Mouse (Mus musculus) forebrain, embryonic 11.5 days (tissue): ENCODE results near the gene Olfr585. TPM values are rescaled to one million over a fixed set of nuclear protein-coding genes. Genes with fewer than 3 reads are reported as not detected.

Experiments
- ATAC-seq: fragments of 200-750 bp; cut with Nextera tagmentation; replicated peaks from 2 replicates; pipeline ENCODE4 v1.8.0; 2017; ENCODE audit warnings: moderate TSS enrichment; ENCODE audit not compliant: low FRiP score
- DNase-seq: peaks from one replicate; pipeline ENCODE4 v3.0.0-alpha.2; 2017; ENCODE audit warnings: low spot score
- H3K27ac ChIP-seq: fragments of 300-500 bp; sonication (generic); 2 replicates; pipeline ENCODE4 v1.5.1; 2014; ENCODE audit warnings: low read depth, low read length
- H3K27me3 ChIP-seq: fragments of 300-500 bp; sonication (generic); 2 replicates; pipeline ENCODE4 v1.6.1; 2014; ENCODE audit warnings: mild to moderate bottlenecking, low read length, mixed read lengths; ENCODE audit not compliant: control insufficient read depth, insufficient read depth
- H3K36me3 ChIP-seq: fragments of 300-500 bp; sonication (generic); 2 replicates; pipeline ENCODE4 v1.6.1; 2014; ENCODE audit warnings: mild to moderate bottlenecking, low read length, moderate library complexity, mixed read lengths; ENCODE audit not compliant: control insufficient read depth, insufficient read depth
- H3K4me1 ChIP-seq: fragments of 300-500 bp; sonication (generic); replicated peaks from 2 replicates; pipeline ENCODE4 v1.6.1; 2014; ENCODE audit warnings: low read length, mixed read lengths; ENCODE audit not compliant: control insufficient read depth, insufficient read depth
- H3K4me2 ChIP-seq: fragments of 300-500 bp; sonication (generic); 2 replicates; pipeline ENCODE4 v1.6.1; 2014; ENCODE audit warnings: low read depth, mild to moderate bottlenecking, low read length, moderate library complexity, mixed read lengths; ENCODE audit not compliant: severe bottlenecking
- H3K4me3 ChIP-seq: fragments of 300-500 bp; sonication (generic); 2 replicates; pipeline ENCODE4 v1.5.1; 2014; ENCODE audit warnings: low read depth, low read length
- H3K9ac ChIP-seq: fragments of 300-500 bp; sonication (generic); 2 replicates; pipeline ENCODE4 v1.6.1; 2014; ENCODE audit warnings: low read length
- H3K9me3 ChIP-seq: fragments of 300-500 bp; sonication (generic); 2 replicates; pipeline ENCODE4 v1.6.1; 2016; ENCODE audit warnings: low read length, mixed read lengths; ENCODE audit not compliant: control insufficient read depth
- WGBS: fragments of 180-500 bp; shearing (Covaris S2); extraction: QIAGEN DNeasy Blood & Tissue Kit; methylation state at CpG from one replicate; pipeline ENCODE4 v1.1.7; 2014; 5-methylcytosine and 5-hydroxymethylcytosine counted together
- polyA plus RNA-seq: library from polyadenylated mRNA; unstranded; fragments of >200 nt; fragmentation: Nextera tagmentation; extraction: Ambion mirVana; gene quantifications from 2 replicates; pipeline ENCODE4 v1.2.1, GENCODE M21; 2014

Gene Olfr585
- polyA plus RNA-seq, result not detected in 2 replicates

- WGBS, result 78% methylated on average over 1 of the region's 1 CpGs
- no peak for ATAC-seq
- Histone ChIP-seq H3K4me3 (no peak within 1 kb of the TSS), H3K4me2 (no peak within 1 kb of the TSS), H3K4me1 (no peaks in the 10 kb centered on the region), H3K9ac (no peak within 1 kb of the TSS), H3K36me3 (no peaks in the 10 kb centered on the region), H3K27ac (no peak within 1 kb of the TSS), H3K27me3 (no peaks in the 10 kb centered on the region), H3K9me3 (no peaks in the 10 kb centered on the region)
- no peak for DNase-seq
These were observed at the start of gene Olfr585 for GRCm38 (mm10) chr7:103097420-103097819. TSS of gene Olfr585 (plus strand) at chr7:103097720.

- ATAC-seq (no peak), DNase-seq (no peak)
- no peak within 1 kb of the TSS for H3K4me2 ChIP-seq
- no peak within 1 kb of the TSS for H3K9ac ChIP-seq
- H3K36me3 ChIP-seq, result no peaks in the 10 kb centered on the region
- no peaks in the 10 kb centered on the region for H3K9me3 ChIP-seq
- no peak within 1 kb of the TSS for H3K27ac ChIP-seq
- no peaks in the 10 kb centered on the region for H3K4me1 ChIP-seq
- WGBS, result 94% methylated on average over 1 of the region's 1 CpGs
- H3K27me3 ChIP-seq, result no peaks in the 10 kb centered on the region
- H3K4me3 ChIP-seq, result no peak within 1 kb of the TSS
These were observed 46.5 kb upstream of the Olfr585 start, which contains the start of gene Olfr583 for GRCm38 (mm10) chr7:103051000-103051399. TSS of gene Olfr583 (plus strand) at chr7:103051300.

GRCm38 (mm10) chr7:103081585-103081984 is 15.9 kb upstream of the Olfr585 start, which contains the start of gene Olfr584:
TSS of gene Olfr584 (plus strand) at chr7:103081885.
- Histone ChIP-seq H3K9me3 (no peaks in the 10 kb centered on the region; the same call in 1 of the 2 replicates), H3K27me3 (no peaks in the 10 kb centered on the region), H3K4me1 (no peaks in the 10 kb centered on the region), H3K4me2 (no peak within 1 kb of the TSS), H3K4me3 (no peak within 1 kb of the TSS), H3K9ac (no peak within 1 kb of the TSS), H3K27ac (no peak within 1 kb of the TSS), H3K36me3 (no peaks in the 10 kb centered on the region)
- DNase-seq (no peak), ATAC-seq (no peak)
- 84% methylated on average over 1 of the region's 1 CpGs for WGBS

GRCm38 (mm10) chr7:103119406-103119805 is 21.9 kb downstream of the Olfr585 start:
- Histone ChIP-seq H3K9me3 (no peaks in the 10 kb centered on the region), H3K4me1 (no peaks in the 10 kb centered on the region), H3K4me3 (no peak overlapping the region), H3K27me3 (no peaks in the 10 kb centered on the region), H3K4me2 (no peak overlapping the region), H3K9ac (no peak overlapping the region), H3K36me3 (no peaks in the 10 kb centered on the region), H3K27ac (no peak overlapping the region)
- 50% methylated on average over 3 of the region's 3 CpGs for WGBS
- DNase-seq (no peak), ATAC-seq (no peak)

- Histone ChIP-seq H3K4me3 (no peak within 1 kb of the TSS), H3K36me3 (no peaks in the 10 kb centered on the region), H3K4me1 (no peaks in the 10 kb centered on the region), H3K27ac (no peak within 1 kb of the TSS), H3K9ac (no peak within 1 kb of the TSS), H3K27me3 (no peaks in the 10 kb centered on the region), H3K4me2 (no peak within 1 kb of the TSS), H3K9me3 (no peaks in the 10 kb centered on the region)
- DNase-seq, result no peak
- 92% methylated on average over 3 of the region's 3 CpGs for WGBS
- no peak for ATAC-seq
These were observed 28.0 kb downstream of the Olfr585 start, which contains the start of gene Olfr586 for GRCm38 (mm10) chr7:103125538-103125937. TSS of gene Olfr586 (minus strand) at chr7:103125638.

- Histone ChIP-seq H3K9ac (no peak within 1 kb of the TSS), H3K4me2 (no peak within 1 kb of the TSS), H3K9me3 (no peaks in the 10 kb centered on the region), H3K4me1 (no peaks in the 10 kb centered on the region), H3K27me3 (no peaks in the 10 kb centered on the region), H3K27ac (no peak within 1 kb of the TSS), H3K4me3 (no peak within 1 kb of the TSS), H3K36me3 (no peaks in the 10 kb centered on the region)
- ATAC-seq (no peak), DNase-seq (no peak)
- WGBS, result 91% methylated on average over 1 of the region's 1 CpGs
These were observed 43.1 kb downstream of the Olfr585 start, which contains the start of gene Olfr588-ps1 for GRCm38 (mm10) chr7:103140579-103140978. TSS of gene Olfr588-ps1 (plus strand) at chr7:103140879.

Other genes with a start within 250 kb of the Olfr585 start
- gene Olfr566, start 239.0 kb upstream of the Olfr585 start, polyA plus RNA-seq, result not detected in 2 replicates
- gene Olfr568, start 220.6 kb upstream of the Olfr585 start, polyA plus RNA-seq, result not detected in 2 replicates
- gene Olfr569, start 206.8 kb upstream of the Olfr585 start, polyA plus RNA-seq, result not detected in 2 replicates
- gene Olfr570, start 203.1 kb upstream of the Olfr585 start, polyA plus RNA-seq, result not detected in 2 replicates
- gene Olfr571, start 180.2 kb upstream of the Olfr585 start, polyA plus RNA-seq, result 0.17 and 0.19 TPM in 2 replicates
- not detected in 2 replicates for gene Olfr572, start 173.3 kb upstream of the Olfr585 start, polyA plus RNA-seq
- not detected in 2 replicates for gene Olfr573-ps1, start 155.1 kb upstream of the Olfr585 start, polyA plus RNA-seq
- gene Olfr574, start 149.3 kb upstream of the Olfr585 start, polyA plus RNA-seq, result not detected in 2 replicates
- not detected in 2 replicates for gene Olfr575, start 138.9 kb upstream of the Olfr585 start, polyA plus RNA-seq
- gene Olfr576, start 135.1 kb upstream of the Olfr585 start, polyA plus RNA-seq, result not detected in 2 replicates
- not detected in 2 replicates for gene Olfr577, start 121.8 kb upstream of the Olfr585 start, polyA plus RNA-seq
- not detected in 2 replicates for gene Olfr578, start 108.4 kb upstream of the Olfr585 start, polyA plus RNA-seq
- gene Olfr582, start 59.7 kb upstream of the Olfr585 start, polyA plus RNA-seq, result not detected in 2 replicates
- not detected in 2 replicates for gene Olfr583, start 46.4 kb upstream of the Olfr585 start, polyA plus RNA-seq
- not detected in 2 replicates for gene Olfr584, start 15.8 kb upstream of the Olfr585 start, polyA plus RNA-seq
- not detected in 2 replicates for gene Olfr586, start 27.9 kb downstream of the Olfr585 start, polyA plus RNA-seq
- gene Olfr588-ps1, start 43.2 kb downstream of the Olfr585 start, polyA plus RNA-seq, result not detected in 2 replicates
- not detected in 2 replicates for gene Olfr589, start 58.6 kb downstream of the Olfr585 start, polyA plus RNA-seq
- gene Olfr591, start 80.6 kb downstream of the Olfr585 start, polyA plus RNA-seq, result not detected in 2 replicates
- not detected in 2 replicates for gene Olfr592, start 87.1 kb downstream of the Olfr585 start, polyA plus RNA-seq
- not detected in 2 replicates for gene Olfr593, start 114.1 kb downstream of the Olfr585 start, polyA plus RNA-seq
- not detected in 2 replicates for gene Olfr594, start 119.3 kb downstream of the Olfr585 start, polyA plus RNA-seq
- not detected in 2 replicates for gene Usp17ld, start 154.8 kb downstream of the Olfr585 start, polyA plus RNA-seq
- not detected in 2 replicates for gene Olfr596, start 207.9 kb downstream of the Olfr585 start, polyA plus RNA-seq
- gene Olfr597, start 218.6 kb downstream of the Olfr585 start, polyA plus RNA-seq, result not detected in 2 replicates
- not detected in 2 replicates for gene Olfr598, start 225.8 kb downstream of the Olfr585 start, polyA plus RNA-seq
- gene Olfr599, start 238.2 kb downstream of the Olfr585 start, polyA plus RNA-seq, result not detected in 2 replicates